Mouse (Mus musculus): ENCODE measurements at regions not wholly inside any gene's neighbourhood (a gene's known extent, or its start where the extent isn't known, plus 50 kb on each side); places are given as distances from the start of the nearest gene placed in this dataset.

GRCm38 (mm10) chr12:35641741-35642140, 106.9 kb upstream of the Ahr start:
- TF ChIP-seq POLR2A (IDR thresholded peaks at IDR 0.05; ENCODE audit: low read depth, low read length), result no peak
- TF ChIP-seq NRF1 (IDR thresholded peaks at IDR 0.05; ENCODE audit: low read depth, low read length), result no peak
- no peak for TF ChIP-seq CTCF (conservative IDR thresholded peaks at IDR 0.05 in 1 of 2, IDR thresholded peaks at IDR 0.05 in 1 of 2; ENCODE audit: low read depth in 2 of 2, low read length in 2 of 2)

All from CH12.LX (cell line).